Mouse (Mus musculus) liver (tissue): Measurements from ENCODE around the gene Dyrk1b.
A peak's percentile ranks its signal among the peaks of the same experiment; 100 is the strongest.
"Not testable (repeated sequence)": the region's sequence is repeated elsewhere in the genome, so short reads cannot be mapped to it uniquely, and the experiment has no call there.

ENCODE experiments used
- DNase-seq: peaks from one replicate; pipeline ENCODE4 v3.0.0-alpha.2; 2020; ENCODE audit warnings: mixed read lengths

The Dyrk1b gene

DNA sequence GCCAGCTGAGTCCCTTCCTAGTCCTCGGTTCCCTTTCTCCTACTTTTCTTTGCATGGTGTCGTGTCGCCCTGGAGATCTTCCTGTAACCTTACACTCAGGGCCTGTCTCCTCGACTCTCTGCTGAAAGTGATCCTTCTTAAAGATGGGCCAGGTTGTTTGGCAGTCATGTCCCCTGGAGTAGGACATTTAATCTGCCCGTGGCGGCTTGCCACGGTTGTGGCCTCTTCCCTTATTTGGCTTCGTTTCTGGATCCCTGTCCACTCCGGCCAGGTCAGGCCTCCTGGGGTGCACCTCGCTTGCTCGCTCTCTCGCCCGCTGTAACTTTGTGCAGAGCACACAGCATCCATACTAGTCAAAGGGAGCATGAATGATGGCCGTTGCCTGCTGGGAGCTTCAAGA is 17.3 kb downstream of the Dyrk1b start:
- no peak for DNase-seq

DNA sequence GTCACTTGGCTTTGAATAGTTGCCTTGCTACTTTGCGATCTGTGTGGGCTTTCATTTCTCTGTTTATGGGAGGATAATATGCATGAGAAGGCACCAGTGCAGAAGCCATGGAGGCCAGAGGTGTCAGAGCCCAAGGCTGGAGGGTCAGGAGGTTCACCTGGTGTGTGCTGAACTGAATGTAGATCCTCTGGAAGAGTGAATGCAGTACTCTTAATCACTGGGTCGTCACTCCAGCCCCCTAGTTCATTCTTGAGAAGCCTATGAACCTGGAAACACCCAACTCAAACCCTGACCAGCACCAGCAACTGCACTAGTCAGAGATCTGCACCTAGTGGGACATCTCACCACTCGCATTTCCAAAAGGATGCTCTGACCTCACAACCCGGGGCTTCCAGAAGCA is 19.8 kb downstream of the Dyrk1b start:
- no peak for DNase-seq

DNA sequence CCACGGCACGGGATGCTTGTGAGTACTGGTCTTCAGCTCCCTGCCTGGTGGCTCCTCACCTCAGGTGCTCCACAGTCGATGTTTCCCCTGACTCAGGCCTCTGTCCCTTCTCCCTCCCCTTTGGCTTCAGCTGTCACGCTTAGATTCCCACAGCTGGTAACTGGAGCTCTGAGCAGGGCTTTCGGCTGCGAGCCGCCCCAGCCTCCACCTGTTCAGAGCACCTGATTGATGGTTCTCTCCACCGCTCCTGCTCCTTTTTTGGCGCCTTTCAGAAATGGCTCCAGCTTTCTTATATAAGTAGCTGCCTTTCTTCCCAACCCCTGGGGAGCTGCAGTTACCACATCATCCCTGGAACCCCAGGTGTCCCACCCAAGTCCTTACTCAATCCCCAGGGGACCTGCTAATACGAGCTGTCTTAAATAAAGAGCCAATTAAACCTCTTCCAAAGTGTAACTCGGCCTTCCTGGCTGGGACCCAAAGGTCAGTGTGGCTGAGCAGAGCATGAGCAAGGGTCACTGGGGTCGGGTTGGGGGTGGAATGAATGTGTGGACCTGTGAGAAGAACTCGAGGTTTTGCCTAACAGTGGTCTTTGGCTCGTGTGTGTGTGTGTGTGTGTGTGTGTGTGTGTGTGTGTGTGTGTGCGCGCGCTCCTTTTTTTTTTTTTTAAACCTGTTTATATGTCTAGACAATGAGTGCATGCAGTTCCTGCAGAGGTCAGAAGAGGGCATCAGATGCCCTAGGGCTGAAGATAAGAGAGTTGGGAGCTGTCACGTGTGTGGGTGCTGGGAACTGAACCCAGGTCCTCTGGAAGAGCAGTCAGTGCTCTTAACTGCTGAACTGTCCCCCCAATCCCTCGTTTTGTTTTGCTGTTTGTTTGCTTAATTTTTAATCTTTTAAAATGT is 24.2 kb downstream of the Dyrk1b start:
- DNase-seq = peak; percentile 27

DNA sequence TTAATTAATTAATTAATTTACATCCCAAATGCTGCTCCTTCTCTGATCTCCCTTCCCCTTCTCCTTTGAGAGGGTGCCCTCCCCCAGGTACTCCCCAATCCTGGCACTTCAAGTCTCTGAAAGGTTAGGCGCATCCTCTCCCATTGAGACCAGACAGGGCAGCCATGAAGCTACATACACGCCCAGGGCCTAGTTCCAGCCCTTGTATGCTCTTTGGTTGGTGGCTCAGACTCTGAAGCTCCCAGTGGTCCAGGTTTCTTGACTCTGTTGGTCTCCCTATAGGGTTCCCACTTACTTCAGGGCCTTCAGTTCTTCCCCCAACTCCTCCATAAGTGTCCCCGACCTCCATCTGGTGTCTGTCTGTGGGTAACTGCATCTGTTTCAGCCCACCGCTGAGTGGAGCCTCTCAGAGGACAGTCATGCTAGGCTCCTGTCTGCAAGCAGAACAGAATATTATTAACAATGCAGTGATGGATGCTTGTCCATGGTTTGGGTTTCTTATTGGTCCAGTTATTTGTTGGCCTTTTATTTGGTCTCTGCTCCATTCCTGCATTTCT is 26.9 kb downstream of the Dyrk1b start:
- no peak for DNase-seq

DNA sequence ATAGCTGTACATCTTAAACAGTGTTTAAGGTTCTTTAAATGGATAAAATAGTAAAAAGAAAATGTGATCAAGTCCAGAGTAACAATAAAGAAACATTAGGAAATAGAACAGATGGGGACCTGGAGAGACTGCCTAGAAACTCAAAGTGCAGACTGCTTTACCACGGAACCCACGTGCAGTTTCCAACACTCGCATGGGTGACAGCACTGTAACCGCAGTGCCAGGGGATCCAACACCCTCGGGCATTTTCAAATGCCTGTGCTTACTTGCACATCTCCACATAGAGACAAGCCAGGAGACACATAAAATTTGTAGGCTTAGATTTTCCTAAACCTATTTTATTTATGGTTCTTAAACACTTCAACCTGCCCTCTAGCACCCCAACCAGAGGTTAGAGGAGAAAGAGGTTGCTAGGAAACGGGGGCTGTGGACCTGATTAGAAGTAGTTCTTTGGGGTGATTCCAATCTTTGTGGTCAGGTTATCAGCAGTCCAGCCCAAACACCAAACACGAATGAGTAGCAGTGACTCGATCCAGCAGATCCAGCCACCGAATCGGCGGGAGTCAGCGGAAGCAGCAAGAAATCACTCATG is 29.2 kb downstream of the Dyrk1b start:
- DNase-seq = no peak

DNA sequence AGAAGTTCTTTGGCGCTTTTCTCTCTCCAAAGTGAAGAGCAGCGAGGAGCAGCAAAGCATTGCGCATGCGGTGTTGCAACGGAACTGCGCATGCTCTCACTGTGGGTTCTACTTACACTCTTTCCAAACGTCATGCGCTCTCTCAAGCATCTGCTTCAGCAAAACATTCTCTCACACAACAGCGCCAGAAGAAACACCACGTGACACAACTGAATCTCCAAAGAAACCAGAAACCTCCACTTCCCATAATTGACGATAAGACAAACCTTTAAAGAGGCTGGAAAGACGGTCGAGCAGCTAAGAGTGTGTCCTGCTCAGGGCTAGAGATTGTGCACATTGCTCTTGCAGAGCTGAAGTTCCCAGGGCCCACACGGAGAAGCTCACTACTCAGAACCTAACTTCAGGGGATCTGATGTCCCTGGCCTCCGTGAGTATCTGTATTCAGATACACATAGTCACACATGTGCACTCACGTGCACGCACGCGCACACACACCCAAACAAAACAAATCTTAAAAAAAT is 29.8 kb downstream of the Dyrk1b start:
- peak; percentile 52 for DNase-seq

DNA sequence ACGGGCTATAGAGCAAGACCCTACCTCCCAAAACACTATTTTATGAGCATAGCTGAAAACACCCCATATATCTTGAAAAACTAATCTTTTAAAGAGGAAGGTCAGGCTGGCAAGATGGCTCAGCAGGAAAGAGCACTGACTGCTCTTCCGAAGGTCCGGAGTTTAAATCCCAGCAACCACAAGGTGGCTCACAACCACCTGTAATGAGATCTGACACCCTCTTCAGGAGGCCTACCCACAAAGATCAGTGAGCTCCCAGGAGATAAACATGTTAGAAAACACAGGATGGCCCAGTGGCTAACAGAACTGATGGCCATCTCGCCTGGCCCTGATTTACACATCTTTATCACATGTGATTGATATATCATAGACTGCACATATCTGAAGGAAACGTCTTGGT is 31.5 kb downstream of the Dyrk1b start:
- DNase-seq = no peak

DNA sequence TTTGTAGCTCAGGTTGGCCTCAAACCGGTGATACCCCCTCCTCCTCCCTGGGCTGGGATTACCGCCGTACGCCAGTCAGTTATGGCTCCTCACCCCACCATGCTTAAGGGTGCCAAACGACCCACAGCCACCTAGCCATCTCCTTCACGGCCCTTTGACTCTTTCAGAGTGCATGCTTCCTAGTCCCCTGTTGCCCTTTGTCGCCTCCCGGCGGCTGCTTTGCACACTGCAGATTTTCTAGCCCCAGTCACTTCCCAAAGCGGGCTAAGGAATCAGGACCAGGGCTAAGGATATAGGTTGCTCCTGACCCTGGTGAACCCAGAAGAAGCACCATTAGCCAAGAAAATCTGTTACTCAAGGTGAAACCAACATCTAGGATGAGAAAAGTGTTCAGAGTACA is 34.9 kb downstream of the Dyrk1b start:
- DNase-seq = peak; percentile 56

DNA sequence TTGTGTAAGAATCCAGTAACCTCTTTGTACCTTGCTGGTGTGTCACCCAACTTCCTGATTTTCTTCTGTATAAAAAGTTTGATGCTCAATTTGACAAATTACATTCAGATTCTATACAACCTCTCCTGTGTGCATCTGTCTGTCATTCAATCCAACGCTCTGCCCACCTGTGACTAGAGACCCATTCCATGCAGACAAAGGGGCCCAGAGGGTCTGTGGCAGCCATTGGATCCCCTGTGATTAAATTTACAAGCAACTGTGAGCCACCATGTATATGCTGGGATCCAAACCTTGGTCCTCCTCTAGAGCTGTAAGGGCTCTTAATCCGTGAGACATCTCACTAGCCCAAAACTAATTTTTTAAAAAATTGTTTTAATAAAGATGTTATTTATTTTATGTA is 36.7 kb downstream of the Dyrk1b start:
- not testable (repeated sequence) for DNase-seq

DNA sequence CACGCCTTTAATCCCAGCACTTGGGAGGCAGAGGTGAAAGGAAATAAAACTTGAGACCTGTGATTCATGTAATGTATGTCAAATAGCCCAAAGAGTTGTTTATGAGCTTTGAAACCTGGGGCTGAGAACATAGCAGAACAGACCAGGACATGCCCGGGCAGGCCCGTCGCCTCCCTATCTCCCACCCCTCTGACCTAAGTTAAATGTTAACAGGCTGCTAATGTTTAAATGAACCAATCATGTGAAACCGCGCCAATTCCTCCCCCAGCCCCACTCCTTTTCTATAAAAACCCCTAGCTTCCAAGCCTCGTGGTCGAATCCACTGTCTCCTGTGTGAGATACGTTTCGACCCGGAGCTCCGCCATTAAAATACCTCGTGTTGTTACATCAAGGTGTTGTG is 38.5 kb downstream of the Dyrk1b start:
- DNase-seq = not testable (repeated sequence)

DNA sequence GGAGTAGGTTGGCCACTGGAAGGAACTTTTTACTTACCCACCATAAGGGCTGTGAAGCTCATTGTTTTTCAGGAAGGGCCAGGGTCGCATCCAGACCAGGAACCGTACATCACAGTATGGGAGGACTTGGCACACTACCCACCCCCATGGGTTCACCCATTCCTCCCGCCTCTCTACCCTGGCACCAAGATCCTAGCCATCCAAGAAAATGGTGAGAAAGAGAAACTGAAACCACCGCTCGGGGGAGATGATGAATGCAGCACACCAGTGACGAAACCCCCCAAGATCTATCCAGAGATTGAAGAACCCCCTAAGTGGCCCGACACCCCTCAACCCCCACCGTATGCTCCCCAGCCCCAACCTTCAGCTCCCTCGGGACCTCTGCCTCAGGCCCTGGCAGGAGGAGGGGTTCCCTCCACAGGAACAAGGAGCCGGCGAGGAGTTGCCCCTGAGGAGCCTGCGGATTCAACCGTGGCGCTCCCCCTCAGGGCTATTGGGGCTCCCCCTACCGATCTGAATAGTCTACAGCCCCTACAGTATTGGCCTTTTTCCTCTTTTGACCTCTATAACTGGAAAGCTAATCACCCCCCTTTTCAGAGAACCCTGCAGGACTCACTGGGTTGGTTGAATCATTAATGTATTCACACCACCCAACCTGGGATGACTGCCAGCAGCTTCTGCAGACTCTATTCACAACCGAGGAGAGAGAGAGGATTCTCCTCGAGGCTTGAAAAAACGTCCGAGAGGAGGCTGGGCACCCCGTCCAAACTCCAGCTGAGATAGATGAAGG is 39.9 kb downstream of the Dyrk1b start:
- DNase-seq = not testable (repeated sequence)

DNA sequence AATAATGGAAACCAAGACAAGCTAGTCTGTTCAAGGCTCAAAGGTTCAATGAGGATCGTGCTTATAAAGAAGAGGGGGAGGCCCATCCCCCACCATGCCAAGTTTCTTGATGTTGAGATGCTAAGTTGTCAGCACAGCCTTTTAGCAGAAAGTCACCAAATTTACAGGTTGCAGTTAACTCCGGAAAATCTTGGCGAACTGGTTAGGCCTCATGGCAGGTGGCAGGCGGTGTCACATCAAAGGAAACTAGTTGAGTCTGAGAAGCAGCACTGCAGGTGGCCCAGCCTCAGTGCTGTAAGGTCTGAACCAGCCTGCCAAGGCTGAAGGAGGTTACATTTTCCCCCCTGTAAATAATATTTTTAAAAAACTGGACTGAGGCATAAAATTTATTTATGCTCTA is 47.6 kb downstream of the Dyrk1b start:
- not testable (repeated sequence) for DNase-seq

DNA sequence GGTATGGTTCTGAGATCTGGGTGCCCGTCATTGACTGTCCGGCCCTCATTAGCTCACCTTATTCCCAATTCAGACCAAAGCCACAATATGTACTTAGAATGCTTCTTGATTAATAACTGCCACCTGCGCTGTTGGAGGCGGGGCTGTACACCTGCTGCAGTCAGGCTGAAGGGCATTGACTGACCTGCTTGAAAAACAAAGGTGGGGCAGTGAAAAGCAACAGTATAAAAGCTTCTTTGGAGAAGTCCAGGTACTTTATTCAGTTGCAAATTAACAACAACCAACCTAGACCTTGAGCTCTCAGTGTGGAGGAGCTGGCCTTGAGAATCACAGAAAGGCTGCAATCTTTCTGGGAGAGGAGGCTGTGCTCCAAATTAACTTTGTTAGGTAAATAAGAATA is 48.2 kb downstream of the Dyrk1b start:
- DNase-seq = not testable (repeated sequence)
